Mouse (Mus musculus) heart, embryonic 13.5 days (tissue): ENCODE measurements at regions not wholly inside any gene's neighbourhood (a gene's known extent, or its start where the extent isn't known, plus 50 kb on each side); places are given as distances from the start of the nearest gene placed in this dataset.

Experiments used
- ATAC-seq: fragments of 200-750 bp; cut with Nextera tagmentation; 2 replicates; pipeline ENCODE4 v1.8.0; 2017; ENCODE audit warnings: moderate TSS enrichment; ENCODE audit not compliant: insufficient number of reproducible peaks, low FRiP score, low TSS enrichment; ENCODE audit errors: extremely low read depth
- H3K27ac ChIP-seq: fragments of 300-500 bp; sonication (generic); replicated peaks from 2 replicates; pipeline ENCODE4 v1.5.1; 2015; ENCODE audit warnings: moderate library complexity, mild to moderate bottlenecking, inconsistent platforms
- H3K27me3 ChIP-seq: fragments of 300-500 bp; sonication (generic); replicated peaks from 2 replicates; pipeline ENCODE4 v1.6.1; 2015; ENCODE audit warnings: mild to moderate bottlenecking, inconsistent platforms
- H3K36me3 ChIP-seq: fragments of 300-500 bp; sonication (generic); 2 replicates; pipeline ENCODE4 v1.6.1; 2015; ENCODE audit warnings: mild to moderate bottlenecking, inconsistent platforms
- H3K4me1 ChIP-seq: fragments of 300-500 bp; sonication (generic); 2 replicates; pipeline ENCODE4 v1.6.1; 2015; ENCODE audit warnings: inconsistent platforms
- H3K4me2 ChIP-seq: fragments of 300-500 bp; sonication (generic); 2 replicates; pipeline ENCODE4 v1.6.1; 2015; ENCODE audit warnings: inconsistent platforms, mild to moderate bottlenecking, moderate library complexity
- H3K4me3 ChIP-seq: fragments of 300-500 bp; sonication (generic); 2 replicates; pipeline ENCODE4 v1.5.1; 2015; ENCODE audit warnings: moderate library complexity, mild to moderate bottlenecking, inconsistent platforms
- H3K9ac ChIP-seq: fragments of 300-500 bp; sonication (generic); 2 replicates; pipeline ENCODE4 v1.6.1; 2015; ENCODE audit warnings: inconsistent platforms, mild to moderate bottlenecking, moderate library complexity
- H3K9me3 ChIP-seq: fragments of 300-500 bp; sonication (generic); 2 replicates; pipeline ENCODE4 v1.6.1; 2016; ENCODE audit warnings: inconsistent platforms
- WGBS: fragments of 180-500 bp; shearing (Covaris S2); methylation state at CpG from one replicate; pipeline ENCODE4 v1.1.7; 2015; ENCODE audit warnings: mixed read lengths; 5-methylcytosine and 5-hydroxymethylcytosine counted together

DNA sequence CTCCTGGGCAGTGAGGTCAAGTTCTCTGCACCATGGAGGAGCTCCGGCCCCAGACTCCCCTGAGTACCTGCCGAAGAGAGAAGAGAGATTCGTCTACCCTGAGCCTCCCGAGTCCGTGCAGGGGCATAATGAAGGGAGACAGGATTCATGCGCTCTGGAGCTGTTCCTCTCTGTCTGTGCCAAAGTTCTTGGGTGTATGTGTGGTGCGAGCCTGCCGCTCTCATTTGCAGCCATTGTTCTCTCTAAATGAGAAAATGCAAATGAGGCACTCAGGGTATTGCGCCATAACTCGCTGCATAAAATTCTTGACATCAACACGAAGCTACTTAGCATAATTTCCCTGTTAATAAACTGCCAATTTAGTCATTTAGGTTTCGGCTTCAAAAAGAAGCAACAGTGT is 103.2 kb upstream of the Fstl4 start:
- no peaks in the 10 kb centered on the region for H3K4me1 ChIP-seq
- H3K9me3 ChIP-seq = no peaks in the 10 kb centered on the region
- no peak overlapping the region for H3K9ac ChIP-seq
- ATAC-seq = no peak
- no peaks in the 10 kb centered on the region for H3K27me3 ChIP-seq
- H3K27ac ChIP-seq = no peak overlapping the region
- no peak overlapping the region for H3K4me2 ChIP-seq
- 77% methylated on average over 12 of the region's 12 CpGs for WGBS
- no peak overlapping the region for H3K4me3 ChIP-seq
- no peaks in the 10 kb centered on the region for H3K36me3 ChIP-seq

DNA sequence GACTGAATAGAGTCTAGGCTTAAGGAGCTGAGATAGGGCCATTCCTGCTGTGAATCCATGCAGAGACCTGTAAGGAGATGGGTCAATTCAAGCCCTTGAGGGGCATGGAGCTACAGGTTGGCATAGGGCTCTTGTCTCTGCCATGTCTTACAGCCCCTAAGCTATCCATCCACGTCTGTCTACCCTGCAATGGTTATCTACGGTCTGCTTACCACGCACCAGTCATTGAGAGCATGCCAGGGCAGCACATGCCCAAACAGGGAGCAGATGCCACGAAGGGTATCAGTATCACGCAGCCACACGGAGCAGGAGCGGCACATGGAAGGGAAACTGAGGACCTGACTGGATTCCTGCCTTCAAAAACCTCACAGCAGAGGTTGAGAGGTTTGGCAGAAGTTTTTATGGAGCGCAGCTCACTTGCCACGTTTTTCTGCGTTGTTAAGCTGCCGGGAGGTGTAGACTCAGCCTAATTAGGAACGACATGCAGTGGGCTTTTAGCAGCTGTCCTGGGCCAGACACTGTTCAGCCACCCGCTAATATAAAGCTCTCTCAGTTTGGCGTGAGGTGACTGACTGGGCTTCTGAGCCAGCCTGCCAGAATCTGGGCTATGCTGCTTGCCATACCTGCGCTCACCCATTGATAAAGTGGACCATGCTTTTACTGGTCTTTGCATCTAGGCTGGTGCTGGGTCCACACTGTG is 102.4 kb upstream of the Fstl4 start:
- H3K9me3 ChIP-seq = no peaks in the 10 kb centered on the region
- no peak overlapping the region for H3K27ac ChIP-seq
- 77% methylated on average over 15 of the region's 15 CpGs for WGBS
- H3K9ac ChIP-seq = no peak overlapping the region
- no peak overlapping the region for H3K4me3 ChIP-seq
- no peaks in the 10 kb centered on the region for H3K36me3 ChIP-seq
- H3K27me3 ChIP-seq = no peaks in the 10 kb centered on the region
- ATAC-seq = no peak
- no peaks in the 10 kb centered on the region for H3K4me1 ChIP-seq
- no peak overlapping the region for H3K4me2 ChIP-seq

DNA sequence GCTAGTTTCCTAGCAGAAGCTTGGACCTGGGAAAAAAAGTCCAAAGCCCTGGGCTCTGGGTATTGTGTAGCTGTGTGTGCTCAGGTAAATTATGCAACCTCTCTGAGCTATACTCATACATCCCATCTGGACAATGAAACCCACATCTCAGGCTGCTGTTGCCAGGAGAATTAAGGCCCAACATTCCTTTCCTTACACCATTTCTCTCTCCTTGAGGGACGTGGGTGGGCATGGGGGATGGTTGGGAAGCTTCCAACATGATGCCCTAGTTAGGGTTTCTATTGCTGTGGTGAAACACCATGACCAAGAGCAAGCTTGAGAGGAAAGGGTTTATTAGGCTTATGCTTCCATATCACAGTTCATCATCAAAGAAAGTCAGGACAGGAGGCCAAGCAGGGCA is 99.1 kb upstream of the Fstl4 start:
- Histone ChIP-seq H3K9me3 (0 out of 2 replicates have a peak, but pooled peaks cover 5% of the 10 kb centered on the region), H3K4me1 (no peaks in the 10 kb centered on the region), H3K36me3 (no peaks in the 10 kb centered on the region), H3K9ac (no peak overlapping the region), H3K4me3 (no peak overlapping the region), H3K27ac (no peak overlapping the region), H3K4me2 (no peak overlapping the region), H3K27me3 (no peaks in the 10 kb centered on the region)
- 61% methylated on average over 1 of the region's 1 CpGs for WGBS
- no peak for ATAC-seq

DNA sequence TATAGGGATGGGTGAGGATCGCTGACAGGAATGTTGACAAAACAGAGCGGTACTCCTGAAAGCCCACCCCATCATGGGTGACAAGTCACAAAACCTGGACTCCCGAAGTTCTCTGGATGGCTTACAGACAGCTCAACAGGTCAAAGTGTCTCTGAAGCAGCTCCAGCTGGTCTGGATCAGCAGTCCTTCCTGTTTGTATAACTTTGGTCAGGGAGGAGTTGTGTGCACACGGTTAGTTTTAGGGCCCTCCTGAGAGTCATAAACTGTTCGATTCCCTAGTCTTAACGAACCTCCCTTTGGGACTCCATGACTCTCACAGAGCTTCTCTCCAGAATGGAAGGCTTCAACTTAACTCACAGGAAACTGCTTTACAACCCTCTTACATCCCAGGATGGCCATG is 89.4 kb upstream of the Fstl4 start:
- H3K4me1 ChIP-seq = peaks cover 14% of the 10 kb centered on the region
- WGBS = 69% methylated on average over 6 of the region's 6 CpGs
- H3K4me2 ChIP-seq = no peak overlapping the region
- H3K9me3 ChIP-seq = no peaks in the 10 kb centered on the region
- no peak overlapping the region for H3K9ac ChIP-seq
- H3K36me3 ChIP-seq = no peaks in the 10 kb centered on the region
- no peaks in the 10 kb centered on the region for H3K27me3 ChIP-seq
- no peak for ATAC-seq
- H3K4me3 ChIP-seq = no peak overlapping the region
- no peak overlapping the region for H3K27ac ChIP-seq

DNA sequence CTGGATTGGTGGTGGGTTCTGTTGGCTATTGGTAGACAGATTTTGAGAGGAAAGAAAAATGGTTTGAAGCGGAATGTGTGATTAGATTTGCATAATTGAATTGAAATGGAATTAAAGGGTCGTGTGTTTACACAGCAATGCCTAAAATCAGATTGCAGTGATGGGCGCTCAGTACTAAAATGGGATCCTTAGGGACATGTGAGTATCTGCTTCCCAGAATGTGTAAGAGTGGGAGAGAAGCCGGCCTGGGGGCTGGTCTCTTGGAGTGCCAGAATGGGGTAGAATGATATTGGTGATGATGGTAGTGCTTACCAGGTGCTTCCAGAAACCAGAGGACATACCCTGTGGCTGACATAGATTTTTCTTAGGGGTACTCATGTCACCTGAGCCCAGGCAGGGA is 86.2 kb upstream of the Fstl4 start:
- no peak overlapping the region for H3K9ac ChIP-seq
- no peaks in the 10 kb centered on the region for H3K9me3 ChIP-seq
- H3K27ac ChIP-seq = no peak overlapping the region
- H3K27me3 ChIP-seq = no peaks in the 10 kb centered on the region
- H3K4me1 ChIP-seq = peaks cover 14% of the 10 kb centered on the region
- H3K4me3 ChIP-seq = no peak overlapping the region
- no peaks in the 10 kb centered on the region for H3K36me3 ChIP-seq
- ATAC-seq = no peak
- H3K4me2 ChIP-seq = no peak overlapping the region
- WGBS = 73% methylated on average over 4 of the region's 4 CpGs

DNA sequence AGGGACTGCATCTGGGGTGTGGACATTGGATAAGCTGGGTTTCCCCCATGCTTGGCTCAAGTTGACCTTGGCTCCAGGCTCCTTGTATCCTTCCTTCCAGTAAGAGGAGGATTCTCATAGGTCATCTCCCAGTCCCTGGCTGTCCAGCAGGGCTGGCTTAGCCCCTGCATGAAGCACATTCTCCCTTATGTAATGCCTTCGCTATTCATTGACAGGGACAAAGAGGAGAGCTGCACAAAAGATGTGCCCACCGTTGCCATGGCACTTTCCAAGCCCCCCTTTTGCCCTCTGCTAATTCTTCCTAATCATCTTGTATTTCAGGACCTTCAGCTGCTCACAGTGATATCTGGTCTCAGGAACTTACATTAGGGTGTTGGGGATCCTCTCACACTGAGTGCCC is 79.0 kb upstream of the Fstl4 start:
- no peaks in the 10 kb centered on the region for H3K36me3 ChIP-seq
- WGBS = 80% methylated on average over 2 of the region's 2 CpGs
- no peak overlapping the region for H3K4me3 ChIP-seq
- H3K4me1 ChIP-seq = no peaks in the 10 kb centered on the region
- ATAC-seq = no peak
- H3K27ac ChIP-seq = no peak overlapping the region
- H3K9ac ChIP-seq = no peak overlapping the region
- no peaks in the 10 kb centered on the region for H3K27me3 ChIP-seq
- H3K4me2 ChIP-seq = no peak overlapping the region
- H3K9me3 ChIP-seq = peaks cover 6% of the 10 kb centered on the region; the same call in 1 of the 2 replicates

DNA sequence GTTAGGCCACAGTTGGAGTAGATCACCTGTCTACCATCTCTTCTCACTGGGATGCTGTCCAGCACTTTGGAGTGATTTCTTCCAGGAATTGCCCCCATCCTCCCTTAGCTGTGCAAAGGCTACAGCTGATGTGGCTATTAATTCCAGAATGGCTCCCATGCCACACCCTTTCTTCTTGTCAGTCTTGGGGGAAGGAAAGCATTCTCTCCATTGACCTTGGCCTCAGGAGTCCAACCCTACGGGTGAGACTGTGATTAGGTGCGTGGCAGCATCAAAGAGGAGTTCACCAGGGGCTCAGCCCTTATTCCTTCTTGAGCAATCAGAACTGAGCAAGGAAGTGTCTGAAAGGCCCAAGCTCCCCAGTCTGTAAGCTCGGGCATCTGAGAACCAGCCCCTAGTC is 71.7 kb upstream of the Fstl4 start:
- no peak for ATAC-seq
- H3K36me3 ChIP-seq = no peaks in the 10 kb centered on the region
- 0 out of 2 replicates have a peak, but pooled peaks cover 6% of the 10 kb centered on the region for H3K9me3 ChIP-seq

DNA sequence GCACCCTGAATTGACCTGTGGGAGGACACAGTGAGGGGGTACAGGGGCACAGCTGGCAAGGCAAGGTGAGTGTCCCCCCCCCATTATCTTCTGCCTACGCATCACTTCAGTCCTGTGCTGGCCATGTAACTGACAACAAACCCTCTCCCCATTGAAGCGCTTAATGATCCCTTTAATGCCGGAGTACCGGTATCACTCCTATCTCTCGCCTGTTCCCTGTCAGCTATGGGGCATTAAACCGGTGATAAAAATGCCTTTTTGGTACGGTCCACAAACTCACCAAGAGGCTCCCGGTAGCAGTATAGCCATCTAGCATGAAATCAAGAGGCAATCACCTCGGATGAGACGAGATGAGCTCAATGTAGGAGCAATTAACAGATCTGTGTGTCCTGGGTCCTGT is 62.8 kb upstream of the Fstl4 start:
- no peaks in the 10 kb centered on the region for H3K27me3 ChIP-seq
- no peak for ATAC-seq
- H3K4me2 ChIP-seq = no peak overlapping the region
- no peaks in the 10 kb centered on the region for H3K36me3 ChIP-seq
- no peaks in the 10 kb centered on the region for H3K4me1 ChIP-seq
- no peak overlapping the region for H3K4me3 ChIP-seq
- 77% methylated on average over 10 of the region's 10 CpGs for WGBS
- no peak overlapping the region for H3K9ac ChIP-seq
- H3K27ac ChIP-seq = no peak overlapping the region
- no peaks in the 10 kb centered on the region for H3K9me3 ChIP-seq

More for the DNA sequence above, 71.7 kb upstream of the Fstl4 start:
- no peak overlapping the region for H3K9ac ChIP-seq
- WGBS = 60% methylated on average over 3 of the region's 3 CpGs
- no peak overlapping the region for H3K4me3 ChIP-seq
- H3K4me2 ChIP-seq = no peak overlapping the region
- H3K4me1 ChIP-seq = no peaks in the 10 kb centered on the region
- H3K27ac ChIP-seq = no peak overlapping the region
- no peaks in the 10 kb centered on the region for H3K27me3 ChIP-seq

DNA sequence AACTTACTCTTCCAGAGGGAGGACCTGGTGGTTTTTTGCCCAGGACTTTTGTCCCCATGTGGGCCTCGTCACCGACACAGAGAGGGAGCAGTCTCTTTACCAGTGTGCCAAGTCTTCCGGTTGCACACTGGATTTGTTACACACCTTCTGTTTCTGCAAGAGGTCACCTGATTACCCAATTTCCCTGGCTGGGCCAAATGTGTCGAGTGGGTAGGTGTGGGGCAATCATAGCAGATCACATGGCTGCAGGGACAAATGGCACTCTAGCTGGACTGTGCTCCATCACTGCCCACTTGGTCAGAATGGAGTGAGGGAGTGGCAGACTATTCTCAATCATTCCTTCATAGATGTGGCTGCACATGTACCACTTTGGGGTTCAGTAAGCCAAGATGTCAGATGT is 61.0 kb upstream of the Fstl4 start:
- ATAC-seq = no peak
- no peaks in the 10 kb centered on the region for H3K36me3 ChIP-seq
- 82% methylated on average over 4 of the region's 4 CpGs for WGBS
- no peaks in the 10 kb centered on the region for H3K9me3 ChIP-seq
- no peak overlapping the region for H3K4me3 ChIP-seq
- H3K4me1 ChIP-seq = no peaks in the 10 kb centered on the region
- H3K27me3 ChIP-seq = no peaks in the 10 kb centered on the region
- H3K9ac ChIP-seq = no peak overlapping the region
- no peak overlapping the region for H3K27ac ChIP-seq
- no peak overlapping the region for H3K4me2 ChIP-seq
